Mouse (Mus musculus): ENCODE measurements around the gene Maml2. TPM values are rescaled to one million over a fixed set of nuclear protein-coding genes. Genes with fewer than 3 reads are reported as not detected.
"Not testable (repeated sequence)": the region's sequence is repeated elsewhere in the genome, so short reads cannot be mapped to it uniquely, and the experiment has no call there.

Gene Maml2
- total RNA-seq, 2 experiments from 2014 or later: 5.0 to 6.5 TPM

DNA sequence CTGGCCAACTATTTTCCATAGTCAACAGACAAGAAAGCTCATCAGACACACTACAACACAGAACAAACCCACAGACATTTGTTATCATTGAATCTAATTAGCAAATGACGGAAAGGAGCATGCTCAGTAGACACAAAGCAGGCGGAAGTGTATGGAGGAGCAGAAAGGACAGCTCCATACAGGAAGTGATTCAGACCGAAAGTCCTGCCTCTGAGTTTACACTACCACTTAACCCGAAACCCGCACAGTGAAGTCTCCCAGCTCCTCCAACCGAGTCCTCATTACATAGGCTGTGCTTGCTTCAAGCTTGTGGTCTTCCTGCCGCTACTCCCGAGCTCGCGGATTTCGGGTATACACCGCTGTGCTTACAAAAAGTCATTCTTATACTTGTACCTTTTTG, 404.0 kb downstream of the Maml2 start:
- DNase-seq (ENCODE audit: low spot score in 2 of 2): no peak

DNA sequence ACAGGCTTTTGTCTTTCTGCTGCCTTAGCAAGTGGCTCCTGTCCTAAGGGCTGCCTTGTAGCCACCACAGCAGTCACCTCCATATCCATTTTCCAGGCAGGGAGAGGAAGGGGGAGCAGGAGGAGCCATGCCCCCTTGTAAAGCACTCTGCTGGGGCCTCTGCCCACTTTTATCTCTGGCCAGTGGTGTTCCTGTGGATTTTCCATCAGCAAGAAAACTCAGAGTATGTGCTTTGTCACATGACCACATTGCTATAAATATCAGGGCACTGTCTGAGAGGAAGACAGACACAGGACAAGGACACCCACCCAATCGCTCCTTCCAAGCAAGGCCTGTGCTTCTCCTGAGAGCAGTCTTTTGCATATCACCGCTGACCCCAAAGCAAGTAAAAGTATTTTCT, 405.3 kb downstream of the Maml2 start:
- DNase-seq (ENCODE audit: low spot score in 2 of 2): no peak

DNA sequence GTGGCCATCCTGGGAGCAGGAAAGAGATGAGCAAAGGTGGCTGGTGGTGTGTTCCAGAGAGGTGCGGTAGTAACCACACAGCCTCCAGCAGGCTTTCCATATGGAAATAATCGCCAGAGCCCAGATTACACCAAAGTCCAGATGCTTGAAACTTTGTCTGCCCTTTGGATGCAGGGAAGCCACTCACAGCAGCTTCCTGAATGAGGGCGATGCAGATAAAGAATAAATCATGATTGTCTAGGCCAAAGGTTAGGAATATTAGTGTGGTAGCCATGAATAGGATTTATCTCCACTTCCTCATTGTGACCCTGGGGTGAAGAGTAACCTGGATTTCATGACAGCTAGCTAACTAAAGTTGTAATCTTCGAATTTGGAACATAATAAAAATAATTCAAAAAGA, 407.2 kb downstream of the Maml2 start:
- no peak for DNase-seq (ENCODE audit: low spot score in 2 of 2)

- DNase-seq (ENCODE audit: low spot score in 2 of 2): no peak
These were observed 409.4 kb downstream of the Maml2 start for GRCm38 (mm10) chr9:13707066-13707555.

DNA sequence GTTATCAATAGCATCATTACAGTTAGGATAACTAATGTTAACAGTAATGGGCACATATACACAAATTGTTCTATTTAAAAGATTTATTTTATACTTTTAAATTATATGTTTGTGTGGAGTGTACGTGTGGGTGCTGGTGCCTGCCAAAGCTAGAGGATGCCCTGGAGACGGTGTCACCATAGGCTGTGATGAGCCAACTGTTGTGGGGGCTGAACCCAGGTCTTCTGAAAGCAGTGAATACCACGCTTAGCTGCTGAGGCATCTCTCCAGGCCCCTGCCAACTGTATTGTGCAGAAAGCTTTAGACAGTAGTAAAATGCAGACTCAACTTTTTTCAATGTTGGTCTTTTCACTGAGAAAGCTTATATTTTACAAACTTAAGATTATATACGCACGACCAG, 411.7 kb downstream of the Maml2 start:
- no peak for DNase-seq (ENCODE audit: low spot score in 2 of 2)

- DNase-seq (ENCODE audit: low spot score in 2 of 2): not testable (repeated sequence)
These were observed 418.1 kb downstream of the Maml2 start for GRCm38 (mm10) chr9:13715891-13716290.

DNA sequence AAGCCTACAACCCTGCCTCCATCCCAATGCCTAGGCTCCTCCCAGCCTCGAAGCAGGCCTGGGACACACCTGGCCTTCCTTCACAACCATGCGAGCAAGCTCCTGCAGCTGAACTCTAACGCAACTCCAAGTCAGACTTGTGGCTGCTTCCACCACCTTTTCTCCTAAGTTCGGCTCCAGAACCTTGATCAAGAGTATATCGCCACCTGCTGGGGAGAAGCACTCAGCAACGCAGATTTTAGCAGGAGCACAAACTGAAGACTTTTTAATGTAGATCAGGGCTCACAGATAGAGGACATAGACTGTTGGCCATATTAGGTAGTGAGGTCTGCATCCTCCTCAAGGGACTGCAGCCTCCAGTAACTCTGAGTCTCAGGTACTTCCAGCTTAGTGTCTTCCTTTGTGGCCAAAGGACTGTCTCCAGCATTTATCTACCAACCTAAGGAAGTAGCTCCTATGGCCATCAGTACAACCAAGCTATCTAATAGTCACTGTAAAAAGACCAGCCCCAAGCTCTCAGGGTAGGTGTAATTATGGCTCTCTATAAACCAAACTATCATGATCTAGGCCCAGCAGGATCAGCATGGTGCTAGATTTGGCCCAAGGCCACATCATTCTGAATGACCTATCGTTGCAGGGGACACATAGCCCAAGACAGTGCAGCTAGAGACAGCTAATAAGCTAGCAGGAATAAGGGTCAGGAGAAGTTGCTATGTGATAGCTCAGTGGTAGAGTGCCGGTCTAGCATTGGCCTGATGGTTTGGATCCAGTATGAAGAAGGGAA, 418.8 kb downstream of the Maml2 start:
- DNase-seq (ENCODE audit: low spot score in 2 of 2): peak; percentile 63 to 64

DNA sequence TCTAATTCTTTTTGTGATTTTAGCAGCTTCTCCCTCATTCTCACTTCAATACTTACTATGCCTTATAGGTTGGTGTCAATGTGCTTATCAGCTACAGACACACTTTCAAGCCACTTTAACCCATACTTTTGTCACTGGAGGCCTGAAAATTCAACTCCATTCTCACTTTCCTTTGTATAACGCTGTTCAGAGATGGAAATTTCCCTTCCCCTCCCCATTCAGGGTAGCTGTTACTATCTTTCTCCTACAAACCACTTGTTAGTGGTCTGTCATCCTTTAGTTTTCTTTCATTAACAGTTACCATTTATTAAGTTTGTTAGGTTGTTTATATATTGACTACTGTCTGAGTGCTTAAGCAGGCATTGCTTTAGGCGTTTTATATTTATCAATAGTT, 450.6 kb downstream of the Maml2 start, which contains the start of gene Mtmr2:
Gene Mtmr2, plus strand, starts transcription at position 7 of the 394 bp plus-strand sequence.
- no peak for DNase-seq (ENCODE audit: low spot score in 2 of 2)

GRCm38 (mm10) chr9:13748798-13749674, 451.3 kb downstream of the Maml2 start:
- DNase-seq (ENCODE audit: low spot score in 2 of 2): peak; percentile 96 to 97

DNA sequence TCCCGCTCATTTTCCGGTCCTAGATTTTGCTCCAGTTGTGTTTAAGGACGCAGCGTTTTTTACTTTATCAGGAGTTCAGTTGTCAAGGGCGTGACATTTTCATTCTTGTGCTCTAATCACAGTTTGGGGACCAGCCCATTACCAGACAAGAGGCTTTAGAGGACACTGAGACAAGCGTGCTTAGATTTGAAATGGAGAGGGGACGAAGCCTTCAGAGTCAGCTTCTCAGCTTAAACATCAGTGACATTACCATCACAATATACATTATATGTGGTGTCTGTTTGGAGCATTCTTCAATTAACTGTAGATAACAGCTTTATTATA, 451.9 kb downstream of the Maml2 start:
- DNase-seq (ENCODE audit: low spot score in 2 of 2): no peak

DNA sequence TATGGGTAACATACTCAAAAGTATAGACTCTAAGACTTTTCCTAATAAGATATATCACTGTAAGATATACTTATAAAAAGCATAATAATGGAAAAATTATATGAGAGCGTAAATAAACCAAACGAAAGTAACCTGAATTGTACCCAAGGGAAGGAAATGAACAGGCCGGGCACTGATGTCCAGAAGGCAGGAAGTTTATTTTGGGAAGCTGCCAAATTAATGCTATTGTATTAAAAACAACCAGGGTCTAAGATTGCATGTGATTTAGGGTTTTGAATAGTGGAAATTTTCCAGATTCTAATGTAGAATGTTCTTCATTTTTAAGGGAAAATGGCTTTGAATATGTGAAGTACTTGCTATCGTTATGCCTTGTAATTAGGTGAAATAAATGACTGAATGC, 454.8 kb downstream of the Maml2 start:
- DNase-seq (ENCODE audit: low spot score in 2 of 2): no peak

Small RNA genes within 50 kb of the gene (microRNA-seq; reads per million reads assigned to microRNA genes)
- gene Gm22643 (ENCODE audit: borderline number of aligned reads in 2 of 2): 0 reads per million in 2 experiments

Other genes with a start within 250 kb of the Maml2 start
- gene Jrkl, start 52.1 kb upstream of the Maml2 start, total RNA-seq (2021): 1 to 10 TPM; 5.9 to 6.6 TPM
- 10 to 100 TPM; 14.4 to 15.2 TPM for gene Ccdc82, start 51.0 kb upstream of the Maml2 start, total RNA-seq (2021)
- not detected for gene Gm17571, start 148.8 kb downstream of the Maml2 start, total RNA-seq (2021)